Mouse (Mus musculus): ENCODE results near the gene Lhb.

- no peak for TF ChIP-seq ZNF384 (IDR thresholded peaks at IDR 0.05; ENCODE audit: low read depth, low read length)
- no peak for TF ChIP-seq MAFK (IDR thresholded peaks at IDR 0.05; ENCODE audit: insufficient read depth, low read depth, low read length)
- no peak for TF ChIP-seq CHD2 (IDR thresholded peaks at IDR 0.05; ENCODE audit: low read depth, low read length)
Observed at GRCm38 (mm10) chr7:45446589-45446988, 26.0 kb downstream of the Lhb start.
